Mouse (Mus musculus) kidney, postnatal 0 days (tissue): ENCODE data around the gene Pde4d. TPM values are rescaled to one million over a fixed set of nuclear protein-coding genes. Genes with fewer than 3 reads are reported as not detected.

Experiments used
- ATAC-seq: fragments of 200-750 bp; cut with Nextera tagmentation; replicated peaks from 2 replicates; pipeline ENCODE4 v1.8.0; 2017; ENCODE audit warnings: low read depth, moderate number of reproducible peaks, moderate TSS enrichment, moderate library complexity; ENCODE audit not compliant: low FRiP score
- DNase-seq: peaks from one replicate; pipeline ENCODE4 v3.0.0-alpha.2; 2016; ENCODE audit warnings: low spot score
- H3K27ac ChIP-seq: fragments of 300-500 bp; sonication (generic); 2 replicates; pipeline ENCODE4 v1.5.1; 2014; ENCODE audit warnings: mild to moderate bottlenecking
- H3K27me3 ChIP-seq: fragments of 300-500 bp; sonication (generic); 2 replicates; pipeline ENCODE4 v1.6.1; 2014; ENCODE audit warnings: low read length, mixed read lengths; ENCODE audit not compliant: insufficient read depth
- H3K36me3 ChIP-seq: fragments of 300-500 bp; sonication (generic); 2 replicates; pipeline ENCODE4 v1.6.1; 2014; ENCODE audit warnings: low read length, mixed read lengths; ENCODE audit not compliant: insufficient read depth
- H3K4me1 ChIP-seq: fragments of 300-500 bp; sonication (generic); replicated peaks from 2 replicates; pipeline ENCODE4 v1.6.1; 2014; ENCODE audit warnings: antibody characterized with exemption, low read length, mixed read lengths; ENCODE audit not compliant: insufficient read depth
- H3K4me2 ChIP-seq: fragments of 300-500 bp; sonication (generic); 2 replicates; pipeline ENCODE4 v1.6.1; 2014; ENCODE audit warnings: mild to moderate bottlenecking, low read length, moderate library complexity, mixed read lengths
- H3K4me3 ChIP-seq: fragments of 300-500 bp; sonication (generic); replicated peaks from 2 replicates; pipeline ENCODE4 v1.5.1; 2014; ENCODE audit warnings: low read depth, low read length
- H3K9ac ChIP-seq: fragments of 300-500 bp; sonication (generic); 2 replicates; pipeline ENCODE4 v1.6.1; 2014; ENCODE audit warnings: low read depth, low read length
- H3K9me3 ChIP-seq: fragments of 300-500 bp; sonication (generic); replicated peaks from 2 replicates; pipeline ENCODE4 v1.6.1; 2016; ENCODE audit warnings: low read length, inconsistent platforms, mixed read lengths
- CTCF ChIP-seq: IDR thresholded peaks from 2 replicates; pipeline ENCODE4 v1.5.1; 2016; ENCODE audit warnings: antibody characterized with exemption, low read depth, mild to moderate bottlenecking, moderate library complexity
- WGBS: fragments of 180-500 bp; shearing (Covaris S2); extraction: QIAGEN DNeasy Blood & Tissue Kit; methylation state at CpG from one replicate; pipeline ENCODE4 v1.1.7; 2014; 5-methylcytosine and 5-hydroxymethylcytosine counted together
- polyA plus RNA-seq: library from polyadenylated mRNA; unstranded; fragments of >200 nt; fragmentation: Nextera tagmentation; extraction: Ambion mirVana; gene quantifications from 2 replicates; pipeline ENCODE4 v1.2.1, GENCODE M21; 2015

The Pde4d gene
- polyA plus RNA-seq, 1 experiment from 2014 or later: 7.1 TPM

DNA sequence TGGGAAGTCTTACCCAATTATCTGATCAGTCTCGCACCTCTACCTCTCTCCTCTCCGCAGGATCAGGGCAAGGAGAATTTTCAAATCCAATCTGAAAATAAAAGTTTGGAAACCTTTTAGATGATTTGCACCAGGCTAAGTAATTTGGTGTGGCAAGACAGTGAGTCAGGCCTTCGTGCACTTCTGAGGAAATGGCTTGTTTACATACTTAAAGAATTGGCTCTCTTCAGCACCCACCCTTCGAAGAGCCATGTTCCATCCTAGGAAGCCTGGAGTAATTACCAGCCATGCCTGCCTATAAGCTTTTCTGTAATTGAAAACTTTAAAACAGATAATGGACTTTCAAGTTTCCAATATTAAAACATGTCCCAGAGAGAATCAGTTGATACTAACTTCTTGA lies 1352.5 kb downstream of the Pde4d start:
- WGBS: 59% methylated on average over 4 of the region's 4 CpGs

DNA sequence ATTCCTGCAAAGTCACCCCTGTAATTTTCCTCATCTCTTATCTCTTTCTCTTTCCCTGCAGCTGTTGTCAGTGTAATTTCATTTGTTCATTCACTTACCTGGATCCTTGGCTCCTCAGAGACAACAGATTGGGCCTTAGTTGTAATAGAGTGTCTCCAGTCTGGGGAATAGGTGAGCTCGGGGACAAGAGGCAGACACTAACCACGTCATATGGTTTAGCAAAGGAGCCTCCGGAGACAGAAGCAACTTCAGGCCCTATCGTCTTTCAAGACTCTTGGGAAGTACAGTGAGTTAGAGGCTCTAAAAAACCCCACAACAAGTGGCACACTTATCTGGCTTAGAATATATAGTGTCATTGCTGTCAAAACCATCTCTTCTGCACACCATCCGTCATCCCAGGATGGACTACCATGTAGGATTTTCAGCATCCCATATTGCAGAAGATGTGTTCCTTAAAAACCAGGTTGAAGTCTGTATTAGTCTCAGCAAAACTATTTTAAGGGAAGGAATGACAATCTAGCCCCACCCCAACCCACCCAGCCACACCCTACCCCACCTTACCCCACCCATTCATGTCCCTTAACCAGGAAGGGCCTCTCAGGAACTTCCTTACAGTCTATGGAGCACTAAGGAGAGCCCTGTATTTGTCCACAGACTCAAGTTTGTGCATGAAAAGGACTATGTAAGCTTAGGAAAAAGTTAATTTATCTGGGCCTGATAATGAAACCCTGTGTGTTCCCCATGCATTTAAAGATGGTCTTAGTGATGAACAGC lies 1356.6 kb downstream of the Pde4d start:
- H3K9ac ChIP-seq: no peak overlapping the region
- WGBS: 78% methylated on average over 5 of the region's 5 CpGs
- TF ChIP-seq CTCF: no peak
- no peak overlapping the region for H3K4me2 ChIP-seq
- no peaks in the 10 kb centered on the region for H3K4me1 ChIP-seq
- H3K36me3 ChIP-seq: no peaks in the 10 kb centered on the region
- no peak for DNase-seq
- H3K9me3 ChIP-seq: no peaks in the 10 kb centered on the region
- no peak for ATAC-seq
- H3K4me3 ChIP-seq: no peak overlapping the region
- H3K27ac ChIP-seq: no peak overlapping the region
- H3K27me3 ChIP-seq: no peaks in the 10 kb centered on the region

More for the DNA sequence above, 1352.5 kb downstream of the Pde4d start:
- Histone ChIP-seq H3K9me3 (no peaks in the 10 kb centered on the region), H3K4me3 (no peak overlapping the region), H3K27me3 (no peaks in the 10 kb centered on the region), H3K27ac (no peak overlapping the region), H3K4me2 (no peak overlapping the region), H3K36me3 (no peaks in the 10 kb centered on the region), H3K9ac (no peak overlapping the region), H3K4me1 (no peaks in the 10 kb centered on the region)
- no peak for TF ChIP-seq CTCF
- DNase-seq (no peak), ATAC-seq (no peak)

DNA sequence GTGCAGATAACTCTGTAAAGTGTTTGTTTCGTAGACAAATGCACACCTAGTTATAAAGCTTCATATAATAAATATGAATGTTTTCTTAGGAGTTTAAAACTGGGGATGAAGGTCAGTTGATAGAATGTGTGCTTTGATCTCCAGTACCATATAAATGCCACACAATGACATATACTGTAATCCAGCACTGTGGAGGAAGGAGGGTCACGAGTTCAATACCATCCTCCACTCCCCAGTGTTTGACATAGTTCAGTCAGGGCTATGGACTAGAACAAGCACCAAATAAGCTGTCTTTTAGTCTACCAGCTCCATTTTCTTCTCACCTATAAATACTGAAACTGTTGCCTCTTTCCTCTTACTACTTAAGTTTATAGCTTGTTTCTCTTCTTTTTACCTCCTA lies 1357.3 kb downstream of the Pde4d start:
- no peaks in the 10 kb centered on the region for H3K36me3 ChIP-seq
- 62% methylated on average over 2 of the region's 2 CpGs for WGBS
- no peak overlapping the region for H3K4me2 ChIP-seq
- H3K9ac ChIP-seq: no peak overlapping the region
- no peaks in the 10 kb centered on the region for H3K27me3 ChIP-seq
- H3K4me1 ChIP-seq: no peaks in the 10 kb centered on the region
- H3K9me3 ChIP-seq: no peaks in the 10 kb centered on the region
- ATAC-seq (no peak), DNase-seq (no peak)
- TF ChIP-seq CTCF: no peak
- H3K27ac ChIP-seq: no peak overlapping the region
- H3K4me3 ChIP-seq: no peak overlapping the region

DNA sequence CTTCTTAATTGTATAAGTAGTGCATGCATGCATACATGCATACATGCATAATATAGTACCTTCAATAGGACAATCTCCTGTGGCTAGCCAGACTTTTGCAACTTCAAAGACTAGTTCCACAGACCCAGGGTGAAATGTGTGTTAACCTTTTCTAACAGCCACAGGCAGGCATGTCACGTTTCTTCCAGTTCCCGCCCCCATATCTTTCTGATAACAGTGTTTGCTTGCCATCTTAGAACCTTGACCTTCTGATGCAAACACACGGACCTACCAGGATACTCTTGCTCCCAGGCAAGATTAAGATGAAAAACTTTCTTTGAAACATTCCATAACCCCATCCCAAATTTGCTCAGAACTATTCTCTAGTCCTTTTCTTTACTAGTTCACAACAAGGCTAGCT lies 1357.7 kb downstream of the Pde4d start:
- Histone ChIP-seq H3K27ac (no peak overlapping the region), H3K9ac (no peak overlapping the region), H3K27me3 (no peaks in the 10 kb centered on the region), H3K9me3 (no peaks in the 10 kb centered on the region), H3K4me3 (no peak overlapping the region), H3K4me2 (no peak overlapping the region), H3K4me1 (no peaks in the 10 kb centered on the region), H3K36me3 (no peaks in the 10 kb centered on the region)
- no peak for TF ChIP-seq CTCF
- ATAC-seq: no peak
- no peak for DNase-seq
- 29% methylated on average over 3 of the region's 3 CpGs for WGBS

DNA sequence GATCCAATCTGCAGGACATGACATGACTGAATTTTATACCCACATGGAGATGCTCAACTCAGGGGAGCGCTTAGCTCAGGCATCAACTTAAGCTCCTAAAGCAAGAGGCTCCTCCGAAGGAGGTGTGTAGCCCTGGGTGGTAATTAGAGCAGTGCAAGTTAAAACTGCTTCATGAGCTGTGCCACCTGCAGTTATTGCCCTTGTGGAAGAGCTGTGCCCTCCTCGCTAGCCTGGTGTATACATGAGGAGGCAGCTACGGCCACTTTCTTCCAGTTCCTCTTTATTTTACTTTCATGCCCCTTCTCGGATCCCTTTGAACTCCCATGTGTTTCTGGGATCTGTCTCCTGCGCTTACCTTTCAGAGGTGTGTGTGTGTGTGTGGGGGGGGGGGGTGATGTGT lies 1358.3 kb downstream of the Pde4d start:
- Histone ChIP-seq H3K4me1 (no peaks in the 10 kb centered on the region), H3K36me3 (no peaks in the 10 kb centered on the region), H3K9ac (no peak overlapping the region), H3K27me3 (no peaks in the 10 kb centered on the region), H3K9me3 (no peaks in the 10 kb centered on the region), H3K4me2 (no peak overlapping the region), H3K27ac (no peak overlapping the region), H3K4me3 (no peak overlapping the region)
- no peak for TF ChIP-seq CTCF
- no peak; the same call in 1 of the 2 replicates for ATAC-seq
- no peak for DNase-seq
- 59% methylated on average over 6 of the region's 6 CpGs for WGBS

DNA sequence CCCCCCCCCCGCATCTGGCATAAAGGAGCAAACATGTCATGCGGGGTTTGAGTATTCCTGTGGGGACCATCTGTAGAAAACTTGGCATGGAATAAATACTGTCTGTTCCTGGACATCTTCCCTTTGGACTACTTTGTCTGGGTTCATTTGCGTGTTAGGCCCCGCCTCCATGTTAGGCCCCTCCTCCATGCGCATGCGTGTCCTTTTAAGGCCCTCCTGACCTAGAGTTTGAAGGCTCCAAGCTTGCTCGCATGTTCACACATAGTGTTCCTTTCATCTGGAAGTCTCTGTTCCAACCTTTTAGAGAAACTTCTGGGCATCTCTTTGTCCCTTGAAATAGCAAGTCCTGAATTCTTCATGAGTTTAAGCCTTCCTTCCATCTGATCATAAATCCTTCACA lies 1359.2 kb downstream of the Pde4d start:
- H3K4me1 ChIP-seq: no peaks in the 10 kb centered on the region
- H3K27ac ChIP-seq: no peak overlapping the region
- H3K9ac ChIP-seq: no peak overlapping the region
- DNase-seq (no peak), ATAC-seq (no peak)
- 89% methylated on average over 7 of the region's 7 CpGs for WGBS
- H3K36me3 ChIP-seq: no peaks in the 10 kb centered on the region
- no peaks in the 10 kb centered on the region for H3K9me3 ChIP-seq
- no peaks in the 10 kb centered on the region for H3K27me3 ChIP-seq
- H3K4me3 ChIP-seq: no peak overlapping the region
- no peak for TF ChIP-seq CTCF
- no peak overlapping the region for H3K4me2 ChIP-seq

DNA sequence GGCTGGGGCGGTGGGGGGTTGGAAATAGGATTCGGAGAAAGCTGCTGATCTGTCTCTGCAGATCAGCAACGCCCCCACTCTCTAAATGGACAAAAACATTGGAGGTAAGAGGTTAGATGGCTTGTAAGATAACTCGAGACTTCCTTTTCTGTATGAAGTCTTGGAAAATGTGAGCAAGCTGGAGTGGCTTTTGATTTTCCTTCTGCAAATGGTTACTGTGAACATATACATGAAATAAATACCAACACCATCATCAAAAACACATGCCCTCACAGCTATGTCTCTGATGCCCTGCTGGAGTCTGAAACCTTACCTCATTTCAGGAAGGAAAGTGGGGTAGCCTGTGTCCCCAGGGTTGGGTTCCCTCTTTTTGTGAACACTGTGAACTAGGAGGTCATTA lies 1359.9 kb downstream of the Pde4d start:
- Histone ChIP-seq H3K9me3 (no peaks in the 10 kb centered on the region), H3K4me2 (no peak overlapping the region), H3K4me1 (no peaks in the 10 kb centered on the region), H3K27ac (no peak overlapping the region), H3K27me3 (no peaks in the 10 kb centered on the region), H3K9ac (no peak overlapping the region), H3K36me3 (no peaks in the 10 kb centered on the region), H3K4me3 (no peak overlapping the region)
- 62% methylated on average over 4 of the region's 4 CpGs for WGBS
- no peak for TF ChIP-seq CTCF
- DNase-seq (no peak), ATAC-seq (no peak)
